Mouse (Mus musculus) liver, embryonic 14.5 days (tissue): Measurements from ENCODE around the gene Xrcc1.

Experiments
- CTCF ChIP-seq: IDR thresholded peaks from 2 replicates; pipeline ENCODE4 v1.5.1; 2016; ENCODE audit warnings: antibody characterized with exemption, low read depth, control low read depth
- EP300 ChIP-seq: IDR thresholded peaks from 2 replicates; pipeline ENCODE4 v1.6.1; 2016; ENCODE audit warnings: antibody characterized with exemption, low read depth

GRCm38 (mm10) chr7:24528861-24529260 lies 17.2 kb upstream of the Xrcc1 start:
- no peak for TF ChIP-seq EP300
- TF ChIP-seq CTCF, result no peak
